Mouse (Mus musculus) cortical plate, adult 2 months (tissue): ENCODE results near the gene Scel. TPM values are rescaled to one million over a fixed set of nuclear protein-coding genes. Genes with fewer than 3 reads are reported as not detected.

ENCODE experiments used
- H3K27ac ChIP-seq: fragments of 200-500 bp; 2 replicates; pipeline ENCODE4 v1.5.1; 2012; ENCODE audit warnings: low read length, control low read depth, inconsistent platforms; ENCODE audit not compliant: insufficient read depth
- H3K4me1 ChIP-seq: fragments of 200-500 bp; 2 replicates; pipeline ENCODE4 v1.6.1; 2011; ENCODE audit warnings: low read length; ENCODE audit not compliant: control insufficient read depth, insufficient read depth
- H3K4me3 ChIP-seq: fragments of 200-500 bp; 2 replicates; pipeline ENCODE4 v1.5.1; 2011; ENCODE audit warnings: mild to moderate bottlenecking, low read length, control low read depth; ENCODE audit not compliant: insufficient read depth
- CTCF ChIP-seq: fragments of 200-500 bp; IDR thresholded peaks from 2 replicates; pipeline ENCODE4 v1.5.1; 2011; ENCODE audit warnings: mild to moderate bottlenecking, control low read depth, low read length; ENCODE audit not compliant: insufficient read depth; ENCODE audit errors: extremely low read depth
- POLR2A ChIP-seq: fragments of 200-500 bp; IDR thresholded peaks from 2 replicates; pipeline ENCODE4 v1.6.1; 2011; ENCODE audit warnings: mild to moderate bottlenecking, low read length, control low read depth; ENCODE audit not compliant: insufficient read depth; ENCODE audit errors: extremely low read depth
- polyA plus RNA-seq: library from polyadenylated mRNA; depleted of rRNA; stranded (reverse); fragments of >200 nt; gene quantifications from 2 replicates; pipeline ENCODE4 v1.2.3, GENCODE M21; 2012

Gene Scel
- polyA plus RNA-seq, 1 experiment: 2.0 TPM

DNA sequence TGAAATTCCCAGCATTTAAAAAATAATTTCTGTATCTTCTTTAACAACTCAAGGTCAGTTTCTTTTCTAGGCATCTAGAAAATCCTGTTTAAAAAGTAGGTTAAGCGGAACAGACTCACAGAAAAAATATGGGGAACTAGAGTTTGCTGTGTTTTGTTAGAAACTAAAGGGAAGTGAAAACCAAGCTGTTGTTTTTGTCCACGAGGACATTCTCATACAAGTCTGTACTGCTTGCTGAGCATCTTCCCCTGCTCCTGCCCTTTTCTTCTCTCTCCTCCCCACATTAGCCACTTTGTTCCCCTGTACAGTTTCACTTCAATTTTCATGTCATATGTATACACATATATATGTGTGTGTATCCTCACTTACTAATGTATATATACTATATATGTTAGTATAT is 35.2 kb upstream of the Scel start:
- Histone ChIP-seq H3K27ac (no peak overlapping the region), H3K4me3 (no peak overlapping the region), H3K4me1 (no peaks in the 10 kb centered on the region)
- TF ChIP-seq CTCF (no peak), POLR2A (no peak)

DNA sequence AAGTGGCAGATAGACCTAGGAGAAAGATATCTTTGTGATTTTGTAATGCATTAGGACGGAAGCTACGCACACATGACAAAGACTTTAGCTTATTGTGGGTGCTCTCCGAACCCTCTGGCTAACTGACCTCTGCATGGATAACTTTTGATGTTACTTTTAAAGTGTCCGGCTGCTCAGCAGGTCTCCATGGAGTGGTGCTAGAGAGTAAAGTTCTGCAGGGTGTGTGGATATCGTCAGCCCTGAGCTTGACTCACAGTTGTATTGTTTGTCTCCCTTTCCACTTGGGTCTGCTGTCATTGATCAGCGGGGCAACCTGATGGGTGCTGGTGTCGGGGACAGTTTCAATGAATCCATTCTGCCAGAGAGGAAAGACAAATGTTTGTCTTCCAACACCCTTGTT is 33.7 kb upstream of the Scel start:
- Histone ChIP-seq H3K4me1 (no peaks in the 10 kb centered on the region), H3K4me3 (no peak overlapping the region), H3K27ac (no peak overlapping the region)
- TF ChIP-seq POLR2A (no peak), CTCF (peak; percentile 34; the same call in 1 of the 2 replicates)

DNA sequence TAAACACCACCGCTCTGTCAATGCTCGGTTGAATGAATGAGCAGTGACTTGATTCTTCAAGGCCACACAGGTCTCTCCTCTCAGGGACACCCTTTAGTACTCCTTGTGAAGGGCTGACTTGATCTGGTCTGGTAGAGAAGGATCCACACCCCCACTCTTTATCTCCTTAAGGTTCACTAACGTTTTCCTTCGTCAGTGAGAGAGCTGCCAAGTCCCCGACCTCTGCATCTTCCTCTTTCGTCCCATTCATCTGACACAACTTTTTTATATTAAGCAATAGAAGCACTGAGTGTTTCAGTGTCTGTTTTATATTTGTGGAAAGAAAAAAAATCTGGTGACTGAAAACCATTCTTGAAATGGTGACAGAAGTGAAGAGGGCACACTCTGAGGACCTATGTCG is 31.6 kb upstream of the Scel start:
- no peak overlapping the region for H3K27ac ChIP-seq
- H3K4me1 ChIP-seq: no peaks in the 10 kb centered on the region
- H3K4me3 ChIP-seq: no peak overlapping the region
- TF ChIP-seq POLR2A (no peak), CTCF (no peak)

DNA sequence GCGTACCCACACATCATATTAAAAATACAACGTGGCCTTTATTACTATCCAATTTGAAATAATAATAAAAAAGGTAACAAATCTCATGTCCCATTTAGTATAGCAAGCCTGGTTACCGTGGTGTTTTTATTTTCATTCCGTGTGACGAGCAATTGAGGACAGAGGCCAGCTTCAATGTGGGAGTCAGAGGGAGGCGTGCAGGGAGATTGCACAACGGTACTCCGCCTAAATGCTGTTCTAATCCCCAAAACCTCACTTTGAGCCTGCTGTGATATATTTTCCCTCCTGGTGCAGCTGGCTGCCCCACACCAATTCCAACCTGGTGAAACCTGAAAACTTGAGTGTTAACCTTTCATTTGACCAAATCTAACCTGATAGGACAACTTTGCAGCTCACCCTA is 27.5 kb upstream of the Scel start:
- Histone ChIP-seq H3K4me3 (no peak overlapping the region), H3K4me1 (no peaks in the 10 kb centered on the region), H3K27ac (no peak overlapping the region)
- no peak for TF ChIP-seq POLR2A
- TF ChIP-seq CTCF: no peak

DNA sequence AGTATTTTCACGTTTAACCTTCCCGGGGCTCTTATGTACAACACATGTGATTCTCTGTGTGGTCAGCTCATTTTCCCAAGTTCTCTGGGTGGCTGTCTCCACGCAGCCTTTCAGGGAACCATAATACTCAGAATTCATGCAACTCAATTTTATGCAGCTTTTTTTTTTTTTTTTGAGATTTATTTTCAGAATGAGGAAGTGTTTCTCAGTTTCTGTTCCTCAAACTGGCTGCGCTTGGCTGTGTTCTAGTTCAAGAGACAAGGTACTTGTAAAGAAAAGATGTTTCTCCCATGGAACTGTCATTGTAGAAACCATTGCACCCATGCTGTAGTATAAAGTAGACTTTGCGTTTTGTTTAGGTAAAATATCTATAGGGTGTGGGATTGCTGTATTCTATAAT is 26.2 kb upstream of the Scel start:
- Histone ChIP-seq H3K4me1 (no peaks in the 10 kb centered on the region), H3K4me3 (no peak overlapping the region), H3K27ac (no peak overlapping the region)
- TF ChIP-seq CTCF (no peak), POLR2A (no peak)

DNA sequence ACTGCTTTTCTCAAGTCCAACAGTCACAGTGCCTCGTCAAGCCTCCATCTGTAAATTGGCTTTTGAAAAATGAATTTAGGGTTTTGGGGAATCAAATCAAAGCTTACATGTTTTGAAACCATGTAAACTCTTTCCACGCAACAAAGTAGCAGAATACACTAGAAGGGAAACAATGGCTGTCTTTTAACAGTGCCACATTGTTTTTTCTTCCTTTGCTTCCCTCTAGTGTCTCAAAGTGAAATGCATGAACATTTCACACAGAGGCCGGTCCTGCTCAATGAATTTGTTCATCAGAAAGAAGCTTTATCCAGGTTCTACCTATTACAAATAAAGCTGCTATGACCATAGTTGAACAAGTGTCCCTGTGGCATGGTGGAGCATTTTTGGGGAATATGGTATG is 24.5 kb upstream of the Scel start:
- Histone ChIP-seq H3K27ac (no peak overlapping the region), H3K4me3 (no peak overlapping the region), H3K4me1 (no peaks in the 10 kb centered on the region)
- TF ChIP-seq POLR2A (no peak), CTCF (no peak)

DNA sequence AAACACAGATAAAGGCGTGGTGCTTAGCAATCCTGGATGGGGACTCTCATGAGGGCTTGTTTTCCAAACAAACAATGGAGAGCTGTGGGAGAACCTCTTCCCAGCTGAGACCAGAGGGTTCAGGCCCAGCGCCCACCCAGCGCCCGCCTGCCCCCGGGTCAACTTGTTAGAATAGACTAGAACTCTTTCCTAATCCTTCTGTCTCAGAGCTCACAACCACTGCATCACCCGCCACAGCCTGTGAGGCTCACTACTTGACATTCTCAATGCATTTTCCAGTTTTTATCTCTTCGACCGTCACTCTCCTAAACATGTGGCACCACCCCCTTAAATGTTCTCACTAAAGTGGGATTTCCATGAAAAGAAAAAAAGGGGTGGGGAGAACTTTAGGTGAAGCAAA is 14.9 kb upstream of the Scel start:
- TF ChIP-seq CTCF: no peak
- TF ChIP-seq POLR2A: no peak
- H3K4me1 ChIP-seq: no peaks in the 10 kb centered on the region
- no peak overlapping the region for H3K27ac ChIP-seq
- no peak overlapping the region for H3K4me3 ChIP-seq

DNA sequence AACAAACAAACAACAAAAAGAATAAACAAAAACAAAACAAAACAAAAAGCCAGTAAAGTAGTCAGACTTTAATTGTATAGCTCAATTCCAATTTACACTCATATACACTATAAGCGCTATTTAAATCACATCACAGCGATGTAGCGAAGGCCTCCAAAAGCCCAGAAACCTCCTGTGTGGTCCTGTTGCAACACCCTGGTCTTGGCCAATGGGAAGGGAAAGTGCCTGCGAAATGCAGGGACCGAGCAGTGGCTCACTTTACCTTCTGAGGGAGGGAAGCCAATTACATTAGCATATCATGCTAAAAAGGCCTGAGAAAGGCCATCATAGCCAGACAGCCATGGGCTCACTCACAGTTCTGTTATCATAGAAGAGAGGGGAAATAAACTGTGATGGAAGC is 14.5 kb upstream of the Scel start:
- H3K4me3 ChIP-seq: no peak overlapping the region
- TF ChIP-seq POLR2A (no peak), CTCF (no peak)
- H3K4me1 ChIP-seq: no peaks in the 10 kb centered on the region
- H3K27ac ChIP-seq: no peak overlapping the region

DNA sequence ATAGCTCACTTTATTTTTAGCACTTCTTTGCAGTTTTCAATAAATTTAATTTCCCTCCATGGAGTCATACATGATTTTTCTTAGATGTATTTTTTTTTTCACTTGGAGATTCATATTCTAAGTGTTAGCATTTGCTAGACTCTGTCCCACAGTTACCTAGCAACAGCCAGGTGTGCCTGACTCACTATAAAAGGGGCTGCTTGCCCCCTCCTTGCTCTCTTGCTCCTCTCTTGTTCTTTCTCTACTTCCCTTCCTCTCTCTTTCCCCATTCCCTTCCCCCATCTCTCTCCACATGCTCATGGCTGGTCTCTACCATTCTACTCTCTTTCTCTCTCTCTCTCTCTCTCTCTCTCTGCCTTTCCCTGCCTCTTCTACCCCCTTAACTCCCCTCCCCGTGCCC is 14.1 kb upstream of the Scel start:
- no peak for TF ChIP-seq CTCF
- no peak for TF ChIP-seq POLR2A
- H3K27ac ChIP-seq: no peak overlapping the region
- H3K4me1 ChIP-seq: no peaks in the 10 kb centered on the region
- H3K4me3 ChIP-seq: no peak overlapping the region

DNA sequence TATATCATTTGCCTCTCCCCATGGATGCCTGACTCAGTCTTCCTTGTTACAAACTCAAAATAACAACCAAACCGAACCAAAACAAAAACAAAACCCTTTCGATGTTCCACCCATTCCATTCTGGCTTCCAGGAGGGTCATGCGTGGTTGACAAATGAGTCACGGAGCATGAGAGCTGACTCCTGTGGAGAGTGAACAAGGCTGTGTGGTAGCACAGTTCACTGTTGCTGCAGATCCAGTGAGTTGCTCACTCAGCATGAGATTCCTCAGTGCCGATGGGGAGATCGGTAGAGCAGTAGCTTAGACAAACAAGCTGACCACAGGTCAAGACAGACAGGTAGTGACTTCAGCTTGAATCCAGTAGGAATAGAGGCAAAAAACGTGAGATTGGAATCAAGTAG is 12.8 kb upstream of the Scel start:
- Histone ChIP-seq H3K4me3 (no peak overlapping the region), H3K27ac (no peak overlapping the region), H3K4me1 (no peaks in the 10 kb centered on the region)
- no peak for TF ChIP-seq POLR2A
- no peak for TF ChIP-seq CTCF

DNA sequence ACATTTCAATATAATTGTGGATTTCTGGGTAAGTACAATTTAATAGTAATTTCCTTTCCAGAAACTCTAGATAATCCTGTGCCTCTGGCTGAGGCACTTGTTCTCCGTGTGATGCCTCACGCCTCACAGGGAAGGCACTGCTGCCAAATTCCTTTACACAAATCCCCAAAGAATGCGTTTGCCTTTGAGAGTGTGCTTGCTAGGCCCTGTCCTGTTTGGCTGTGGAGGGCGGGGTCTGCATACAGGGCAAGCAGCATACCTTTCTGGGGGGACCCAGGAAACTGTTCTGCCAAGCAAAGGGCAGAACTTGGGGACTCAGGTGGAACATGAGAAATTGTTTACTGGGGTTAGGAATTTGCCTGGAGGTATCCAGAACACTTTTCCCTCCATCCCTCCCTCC is 12.2 kb upstream of the Scel start:
- H3K4me3 ChIP-seq: no peak overlapping the region
- no peaks in the 10 kb centered on the region for H3K4me1 ChIP-seq
- TF ChIP-seq CTCF (no peak), POLR2A (no peak)
- H3K27ac ChIP-seq: no peak overlapping the region
